Mouse (Mus musculus): ENCODE data around the gene Gse1.

DNA sequence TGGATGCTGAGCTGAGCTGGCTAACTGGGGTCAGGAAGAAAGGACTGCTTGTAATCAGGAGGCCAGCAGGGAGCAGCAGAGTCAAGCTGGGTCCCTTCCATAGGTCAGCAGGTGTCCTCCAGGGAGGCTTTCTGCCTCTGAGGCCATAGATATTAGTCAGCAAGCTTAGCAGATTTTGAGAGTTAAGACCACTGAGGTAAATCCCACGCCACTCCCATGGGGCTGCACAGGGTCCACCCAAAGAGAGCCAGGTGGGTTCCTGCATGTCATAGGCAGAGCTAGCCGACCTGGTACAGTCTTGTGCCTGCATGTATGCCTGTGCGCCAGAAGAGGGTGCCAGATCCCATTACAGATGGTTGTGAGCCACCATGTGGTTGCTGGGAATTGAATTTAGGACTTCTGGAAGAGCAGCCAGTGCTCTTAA lies 98.9 kb downstream of the Gse1 start:
- TF ChIP-seq CTCF (IDR thresholded peaks at IDR 0.05) (peak; percentile 70), EP300 (IDR thresholded peaks at IDR 0.05; ENCODE audit: insufficient read depth, low read depth, low read length) (no peak)

Data from heart, adult 2 months (tissue).